ENCODE assay signal across 8 mouse cellular contexts in the genomic region with DNA sequence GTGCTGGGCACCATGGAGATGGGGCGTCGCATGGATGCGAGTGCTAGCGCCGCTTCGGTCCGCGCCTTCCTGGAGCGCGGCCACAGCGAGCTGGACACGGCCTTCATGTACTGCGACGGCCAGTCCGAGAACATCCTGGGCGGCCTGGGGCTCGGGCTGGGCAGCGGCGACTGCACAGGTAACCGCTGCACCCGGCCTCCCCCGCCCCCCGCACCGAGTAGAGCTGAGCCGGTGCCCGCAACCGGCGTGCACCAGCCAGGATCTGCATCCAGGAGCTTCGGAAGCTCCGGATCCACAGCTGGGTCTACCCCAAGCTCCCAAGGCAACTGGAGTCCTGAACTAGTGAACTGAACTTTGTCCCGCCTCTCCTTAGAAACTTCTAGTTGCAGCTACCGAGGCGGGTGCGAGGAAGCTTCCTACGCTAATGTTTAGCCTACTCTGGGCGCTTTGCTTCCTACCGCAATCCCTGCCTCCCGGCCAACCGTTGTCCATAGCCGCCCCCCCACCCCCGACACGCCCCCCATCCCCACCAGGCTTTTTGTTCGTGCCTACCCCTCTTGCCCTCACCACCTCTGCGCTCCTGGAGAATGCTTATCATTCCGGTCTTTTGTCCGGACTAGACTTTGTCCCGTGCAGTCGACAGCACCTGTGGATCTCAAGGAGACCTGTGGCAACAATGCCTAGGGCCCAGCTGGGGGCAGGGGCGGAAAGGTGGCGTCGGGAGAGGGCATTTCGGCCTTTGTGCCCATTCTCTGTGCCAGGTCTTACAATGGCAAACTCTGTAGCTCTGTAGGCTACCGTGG. TPM values are rescaled to one million over a fixed set of nuclear protein-coding genes. Genes with fewer than 3 reads are reported as not detected.
DNase-seq lines count a peak whose midpoint lies in the region; ATAC-seq lines count a peak whose summit lies in the region.

No protein-coding gene starts in this region.

- H3K4me1 ChIP-seq in forebrain, embryonic 15.5 days, result peaks cover 24% of the 10 kb centered on the region
- peaks cover 35% of the 10 kb centered on the region for H3K4me1 ChIP-seq in neural tube, embryonic 15.5 days

- H3K4me3 ChIP-seq in forebrain, embryonic 15.5 days, result peak overlapping the region; percentile 88
- H3K4me3 ChIP-seq in neural tube, embryonic 15.5 days (replicated peaks), result peak overlapping the region; percentile 98

- DNase-seq in kidney, adult 11 months, result peak; percentile 67
- no peak for DNase-seq in kidney, postnatal 10 days
- peak; percentile 68 for DNase-seq in R1 (ENCODE audit: low read depth, low spot score)
- peak; percentile 18 for DNase-seq in large intestine, adult 2 months (ENCODE audit: low read depth, low spot score)
- no peak for DNase-seq in layer of hippocampus, adult 9-10 months (ENCODE audit: low spot score)
- DNase-seq in ovary, postnatal 10 days (ENCODE audit: low spot score), result no peak

- H3K27me3 ChIP-seq in forebrain, embryonic 15.5 days, result no peaks in the 10 kb centered on the region
- H3K27me3 ChIP-seq in neural tube, embryonic 15.5 days (replicated peaks), result no peaks in the 10 kb centered on the region

- peak overlapping the region; percentile 67 for H3K27ac ChIP-seq in forebrain, embryonic 15.5 days (replicated peaks)
- peak overlapping the region; percentile 82 for H3K27ac ChIP-seq in neural tube, embryonic 15.5 days (replicated peaks)

- peak overlapping the region; percentile 89 for H3K9ac ChIP-seq in forebrain, embryonic 15.5 days (replicated peaks)
- peak overlapping the region; percentile 97 for H3K9ac ChIP-seq in neural tube, embryonic 15.5 days (replicated peaks)

- peaks cover 2% of the 10 kb centered on the region; the same call in 1 of the 2 replicates for H3K36me3 ChIP-seq in forebrain, embryonic 15.5 days
- H3K36me3 ChIP-seq in neural tube, embryonic 15.5 days, result peaks cover 21% of the 10 kb centered on the region

- WGBS in forebrain, embryonic 15.5 days, result under 1% methylated on average over 53 of the region's 53 CpGs
- WGBS in large intestine, adult 2 months, result 2% methylated on average over 52 of the region's 53 CpGs
- under 1% methylated on average over 53 of the region's 53 CpGs for WGBS in neural tube, embryonic 15.5 days

- peak overlapping the region; percentile 92 for H3K4me2 ChIP-seq in forebrain, embryonic 15.5 days (replicated peaks)
- H3K4me2 ChIP-seq in neural tube, embryonic 15.5 days, result peak overlapping the region; percentile 97

- ATAC-seq in forebrain, embryonic 15.5 days (replicated peaks), result peak; percentile 18
- ATAC-seq in neural tube, embryonic 15.5 days (ENCODE audit: low FRiP score), result peak; percentile 77

- no peaks in the 10 kb centered on the region for H3K9me3 ChIP-seq in forebrain, embryonic 15.5 days
- H3K9me3 ChIP-seq in neural tube, embryonic 15.5 days (replicated peaks), result no peaks in the 10 kb centered on the region

RNA-seq across cellular contexts. Expression of a gene that starts 0.6 kb away (rescaled TPM):
- 57.3 and 60.2 TPM in 2 replicates for polyA plus RNA-seq in forebrain, embryonic 15.5 days (2015; fragmentation: Nextera tagmentation; extraction: Ambion mirVana)
- polyA plus RNA-seq in large intestine, adult 2 months (2012; rRNA removed), result 66.6 and 79.6 TPM in 2 replicates
- 64.4 and 78.1 TPM in 2 replicates for polyA plus RNA-seq in neural tube, embryonic 15.5 days (2015; fragmentation: Nextera tagmentation; extraction: Ambion mirVana)

RNA-seq across cellular contexts. Expression of a gene that starts 0.6 kb away (rescaled TPM):
- 10.5 and 10.6 TPM in 2 replicates for polyA plus RNA-seq in forebrain, embryonic 15.5 days (2015; fragmentation: Nextera tagmentation; extraction: Ambion mirVana)
- 33.3 and 43.8 TPM in 2 replicates for polyA plus RNA-seq in large intestine, adult 2 months (2012; rRNA removed)
- 14.0 and 14.1 TPM in 2 replicates for polyA plus RNA-seq in neural tube, embryonic 15.5 days (2015; fragmentation: Nextera tagmentation; extraction: Ambion mirVana)

RNA-seq across cellular contexts. Expression of a gene that starts 41.3 kb away (rescaled TPM):
- polyA plus RNA-seq in forebrain, embryonic 15.5 days (2015; fragmentation: Nextera tagmentation; extraction: Ambion mirVana), result 109 and 115 TPM in 2 replicates
- polyA plus RNA-seq in large intestine, adult 2 months (2012; rRNA removed), result 25.0 and 25.7 TPM in 2 replicates
- 77.3 and 94.5 TPM in 2 replicates for polyA plus RNA-seq in neural tube, embryonic 15.5 days (2015; fragmentation: Nextera tagmentation; extraction: Ambion mirVana)

RNA-seq across cellular contexts. Expression of a gene that starts 41.3 kb away (rescaled TPM):
- 37.9 and 38.8 TPM in 2 replicates for polyA plus RNA-seq in forebrain, embryonic 15.5 days (2015; fragmentation: Nextera tagmentation; extraction: Ambion mirVana)
- polyA plus RNA-seq in large intestine, adult 2 months (2012; rRNA removed), result 16.5 and 25.4 TPM in 2 replicates
- polyA plus RNA-seq in neural tube, embryonic 15.5 days (2015; fragmentation: Nextera tagmentation; extraction: Ambion mirVana), result 41.2 and 43.9 TPM in 2 replicates

RNA-seq across cellular contexts. Expression of a gene that starts 41.3 kb away (rescaled TPM):
- polyA plus RNA-seq in forebrain, embryonic 15.5 days (2015; fragmentation: Nextera tagmentation; extraction: Ambion mirVana), result 79.5 and 85.6 TPM in 2 replicates
- 116 and 154 TPM in 2 replicates for polyA plus RNA-seq in large intestine, adult 2 months (2012; rRNA removed)
- polyA plus RNA-seq in neural tube, embryonic 15.5 days (2015; fragmentation: Nextera tagmentation; extraction: Ambion mirVana), result 79.0 and 82.5 TPM in 2 replicates

Comparison
In these comparisons a context has a peak if more than half of its experiments do, and no peak if none do; other contexts are left out.
1. DNase-seq: peak in kidney, adult 11 months (single experiment), R1 (single experiment) and large intestine, adult 2 months (single experiment); none in kidney, postnatal 10 days (single experiment), layer of hippocampus, adult 9-10 months (single experiment) and ovary, postnatal 10 days (single experiment).